Mouse (Mus musculus): Measurements from ENCODE around the gene Prr19.

- no peak for TF ChIP-seq CTCF (IDR thresholded peaks at IDR 0.05; ENCODE audit: low read depth, low read length)
- TF ChIP-seq POLR2A (IDR thresholded peaks at IDR 0.05; ENCODE audit: insufficient read depth, low read length) = no peak
These were observed 1.9 kb downstream of the Prr19 start for GRCm38 (mm10) chr7:25303003-25303684.

Measured in ES-Bruce4 (cell line).